Mouse (Mus musculus): ENCODE measurements around the gene Phex. TPM values are rescaled to one million over a fixed set of nuclear protein-coding genes. Genes with fewer than 3 reads are reported as not detected.

Phex gene
- not detected in 2 replicates for polyA plus RNA-seq (2012; rRNA removed)

GRCm38 (mm10) chrX:157415212-157415611 is at the start of gene Phex:
Phex (minus strand) TSS chrX:157415312.

Other genes starting within 250 kb of the Phex start
- 4.9 and 6.4 TPM in 2 replicates for gene Sms, start 77.0 kb upstream of the Phex start, polyA plus RNA-seq (2012; rRNA removed)
- 0.03 TPM in 1 of 2 replicates, not detected in the other for gene Yy2, start 153.7 kb upstream of the Phex start, polyA plus RNA-seq (2012; rRNA removed)
- 0.57 and 2.3 TPM in 2 replicates for gene Mbtps2, start 183.4 kb upstream of the Phex start, polyA plus RNA-seq (2012; rRNA removed)

Data from stomach, adult 2 months (tissue).